Mouse (Mus musculus): ENCODE data around the gene E2f3.

DNA sequence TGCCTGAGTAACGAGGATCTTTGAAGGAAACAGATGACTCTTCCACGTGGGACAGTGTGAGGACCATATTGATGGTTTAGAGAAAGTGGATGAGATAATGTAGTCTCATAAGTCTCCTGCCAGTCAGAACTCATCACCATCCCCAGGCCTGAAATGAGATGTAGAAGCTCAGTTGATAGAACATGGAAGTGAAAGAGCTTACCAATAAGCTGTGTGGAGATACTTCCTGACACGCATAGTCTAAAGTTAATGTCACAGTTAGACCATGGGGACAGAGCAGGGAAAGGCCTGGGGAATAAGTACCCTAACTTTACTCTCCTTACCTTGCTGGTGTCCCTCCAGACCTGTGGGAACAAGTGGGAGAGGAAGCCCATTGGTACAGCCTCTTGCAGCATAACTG is 22.9 kb upstream of the E2f3 start:
- TF ChIP-seq CTCF (conservative IDR thresholded peaks at IDR 0.05; ENCODE audit: low read length) (no peak), POU5F1 (IDR thresholded peaks at IDR 0.05; ENCODE audit: borderline replicate concordance, low read length) (no peak)
